Mouse (Mus musculus) hindbrain, embryonic 12.5 days (tissue): ENCODE measurements around the gene Olfr531. TPM values are rescaled to one million over a fixed set of nuclear protein-coding genes. Genes with fewer than 3 reads are reported as not detected.

Source experiments
- ATAC-seq: fragments of 200-750 bp; cut with Nextera tagmentation; 2 replicates; pipeline ENCODE4 v1.8.0; 2017; ENCODE audit warnings: moderate TSS enrichment; ENCODE audit not compliant: low FRiP score
- H3K27ac ChIP-seq: fragments of 300-500 bp; sonication (generic); 2 replicates; pipeline ENCODE4 v1.5.1; 2016; ENCODE audit warnings: mild to moderate bottlenecking
- H3K27me3 ChIP-seq: fragments of 300-500 bp; sonication (generic); 2 replicates; pipeline ENCODE4 v1.6.1; 2016; ENCODE audit warnings: mild to moderate bottlenecking
- H3K36me3 ChIP-seq: fragments of 300-500 bp; sonication (generic); 2 replicates; pipeline ENCODE4 v1.6.1; 2016; ENCODE audit warnings: mild to moderate bottlenecking
- H3K4me1 ChIP-seq: fragments of 300-500 bp; sonication (generic); 2 replicates; pipeline ENCODE4 v1.6.1; 2016
- H3K4me2 ChIP-seq: fragments of 300-500 bp; sonication (generic); replicated peaks from 2 replicates; pipeline ENCODE4 v1.6.1; 2016; ENCODE audit warnings: mild to moderate bottlenecking
- H3K4me3 ChIP-seq: fragments of 300-500 bp; sonication (generic); 2 replicates; pipeline ENCODE4 v1.5.1; 2016; ENCODE audit warnings: mild to moderate bottlenecking
- H3K9ac ChIP-seq: fragments of 300-500 bp; sonication (generic); 2 replicates; pipeline ENCODE4 v1.6.1; 2016; ENCODE audit warnings: mild to moderate bottlenecking, moderate library complexity
- H3K9me3 ChIP-seq: fragments of 300-500 bp; sonication (generic); replicated peaks from 2 replicates; pipeline ENCODE4 v1.6.1; 2016; ENCODE audit warnings: mild to moderate bottlenecking
- WGBS: fragments of 180-500 bp; shearing (Covaris S2); methylation state at CpG from one replicate; pipeline ENCODE4 v1.1.7; 2016; 5-methylcytosine and 5-hydroxymethylcytosine counted together
- polyA plus RNA-seq: library from polyadenylated mRNA; unstranded; fragments of >200 nt; fragmentation: Nextera tagmentation; extraction: Ambion mirVana; gene quantifications from 2 replicates; pipeline ENCODE4 v1.2.1, GENCODE M21; 2016

Gene Olfr531
- polyA plus RNA-seq = not detected in 2 replicates

GRCm38 (mm10) chr7:140402818-140403217, at the start of gene Olfr531:
TSS of gene Olfr531 (minus strand) at chr7:140402918.
- H3K27me3 ChIP-seq = no peaks in the 10 kb centered on the region
- H3K9ac ChIP-seq = no peak within 1 kb of the TSS
- no peak within 1 kb of the TSS for H3K27ac ChIP-seq
- H3K4me2 ChIP-seq = no peak within 1 kb of the TSS
- no peaks in the 10 kb centered on the region for H3K4me1 ChIP-seq
- 100% methylated on average over 1 of the region's 1 CpGs for WGBS
- H3K9me3 ChIP-seq = 0 out of 2 replicates have a peak, but pooled peaks cover 3% of the 10 kb centered on the region
- ATAC-seq = no peak
- H3K36me3 ChIP-seq = no peaks in the 10 kb centered on the region
- no peak within 1 kb of the TSS for H3K4me3 ChIP-seq

- 76% methylated on average over 1 of the region's 1 CpGs for WGBS
Observed at GRCm38 (mm10) chr7:140443141-140443540, 40.4 kb upstream of the Olfr531 start.

GRCm38 (mm10) chr7:140421539-140421938, 18.8 kb upstream of the Olfr531 start, which contains the start of gene Olfr532:
TSS of gene Olfr532 (minus strand) at chr7:140421639.
- H3K9ac ChIP-seq = no peak within 1 kb of the TSS
- no peaks in the 10 kb centered on the region for H3K27me3 ChIP-seq
- no peak for ATAC-seq
- no peaks in the 10 kb centered on the region for H3K4me1 ChIP-seq
- no peaks in the 10 kb centered on the region for H3K9me3 ChIP-seq
- no peak within 1 kb of the TSS for H3K27ac ChIP-seq
- 96% methylated on average over 1 of the region's 1 CpGs for WGBS
- no peak within 1 kb of the TSS for H3K4me2 ChIP-seq
- no peaks in the 10 kb centered on the region for H3K36me3 ChIP-seq
- H3K4me3 ChIP-seq = no peak within 1 kb of the TSS

More at GRCm38 (mm10) chr7:140443141-140443540, 40.4 kb upstream of the Olfr531 start:
- no peak overlapping the region for H3K27ac ChIP-seq
- no peak overlapping the region for H3K4me3 ChIP-seq
- no peak for ATAC-seq
- H3K36me3 ChIP-seq = no peaks in the 10 kb centered on the region
- H3K4me2 ChIP-seq = no peak overlapping the region
- no peak overlapping the region for H3K9ac ChIP-seq
- H3K27me3 ChIP-seq = no peaks in the 10 kb centered on the region
- no peaks in the 10 kb centered on the region for H3K4me1 ChIP-seq
- H3K9me3 ChIP-seq = no peaks in the 10 kb centered on the region

- 98% methylated on average over 2 of the region's 2 CpGs for whole genome bisulfite sequencing
- Histone ChIP-seq H3K9me3 (no peaks in the 10 kb centered on the region), H3K4me3 (no peak overlapping the region), H3K27me3 (no peaks in the 10 kb centered on the region), H3K4me1 (no peaks in the 10 kb centered on the region), H3K9ac (no peak overlapping the region), H3K36me3 (no peaks in the 10 kb centered on the region), H3K27ac (no peak overlapping the region), H3K4me2 (no peak overlapping the region)
- ATAC-seq = no peak
Observed at GRCm38 (mm10) chr7:140376911-140377310, 25.8 kb downstream of the Olfr531 start.

GRCm38 (mm10) chr7:140376231-140376630, 26.5 kb downstream of the Olfr531 start, which contains the start of gene Olfr530:
TSS of gene Olfr530 (minus strand) at chr7:140376331.
- no peak within 1 kb of the TSS for H3K9ac ChIP-seq
- no peak for ATAC-seq
- WGBS = 33% methylated on average over 1 of the region's 1 CpGs
- no peak within 1 kb of the TSS for H3K4me3 ChIP-seq
- H3K4me2 ChIP-seq = no peak within 1 kb of the TSS
- H3K4me1 ChIP-seq = no peaks in the 10 kb centered on the region
- H3K27me3 ChIP-seq = no peaks in the 10 kb centered on the region
- H3K27ac ChIP-seq = no peak within 1 kb of the TSS
- H3K9me3 ChIP-seq = no peaks in the 10 kb centered on the region
- no peaks in the 10 kb centered on the region for H3K36me3 ChIP-seq

GRCm38 (mm10) chr7:140374300-140374699, 28.4 kb downstream of the Olfr531 start:
- H3K9me3 ChIP-seq = no peaks in the 10 kb centered on the region
- no peak overlapping the region for H3K4me3 ChIP-seq
- no peak overlapping the region for H3K9ac ChIP-seq
- no peaks in the 10 kb centered on the region for H3K36me3 ChIP-seq
- no peaks in the 10 kb centered on the region for H3K4me1 ChIP-seq
- 69% methylated on average over 4 of the region's 4 CpGs for WGBS
- no peak for ATAC-seq
- no peak overlapping the region for H3K27ac ChIP-seq
- H3K27me3 ChIP-seq = no peaks in the 10 kb centered on the region
- H3K4me2 ChIP-seq = no peak overlapping the region

GRCm38 (mm10) chr7:140361571-140361970, 41.1 kb downstream of the Olfr531 start, which contains the start of gene Olfr60:
TSS of gene Olfr60 (minus strand) at chr7:140361671.
- Histone ChIP-seq H3K36me3 (no peaks in the 10 kb centered on the region), H3K4me1 (no peaks in the 10 kb centered on the region), H3K27ac (no peak within 1 kb of the TSS), H3K9me3 (no peaks in the 10 kb centered on the region), H3K4me2 (no peak within 1 kb of the TSS), H3K4me3 (no peak within 1 kb of the TSS), H3K9ac (no peak within 1 kb of the TSS), H3K27me3 (no peaks in the 10 kb centered on the region)
- no peak for ATAC-seq
- WGBS = 62% methylated on average over 3 of the region's 3 CpGs

Other genes with a start within 250 kb of the Olfr531 start
- 3.3 and 4.6 TPM in 2 replicates for gene Sprn, start 248.0 kb downstream of the Olfr531 start, polyA plus RNA-seq
- gene Olfr522, start 238.2 kb downstream of the Olfr531 start, polyA plus RNA-seq = not detected in 2 replicates
- gene Olfr523, start 229.7 kb downstream of the Olfr531 start, polyA plus RNA-seq = not detected in 2 replicates
- gene Olfr524, start 197.0 kb downstream of the Olfr531 start, polyA plus RNA-seq = not detected in 2 replicates
- not detected in 2 replicates for gene Cd163l1, start 184.7 kb downstream of the Olfr531 start, polyA plus RNA-seq
- not detected in 2 replicates for gene 5830411N06Rik, start 155.6 kb downstream of the Olfr531 start, polyA plus RNA-seq
- gene Olfr525, start 82.1 kb downstream of the Olfr531 start, polyA plus RNA-seq = not detected in 2 replicates
- gene Olfr527, start 68.9 kb downstream of the Olfr531 start, polyA plus RNA-seq = not detected in 2 replicates
- gene Olfr60, start 41.2 kb downstream of the Olfr531 start, polyA plus RNA-seq = not detected in 2 replicates
- gene Olfr530, start 26.6 kb downstream of the Olfr531 start, polyA plus RNA-seq = not detected in 2 replicates
- gene Olfr532, start 18.7 kb upstream of the Olfr531 start, polyA plus RNA-seq = not detected in 2 replicates
- gene Olfr533, start 60.5 kb upstream of the Olfr531 start, polyA plus RNA-seq = not detected in 2 replicates
- gene Olfr535, start 81.3 kb upstream of the Olfr531 start, polyA plus RNA-seq = not detected in 2 replicates
- not detected in 2 replicates for gene Olfr536, start 104.5 kb upstream of the Olfr531 start, polyA plus RNA-seq
- not detected in 2 replicates for gene Olfr538, start 165.0 kb upstream of the Olfr531 start, polyA plus RNA-seq
- not detected in 2 replicates for gene Olfr46, start 198.4 kb upstream of the Olfr531 start, polyA plus RNA-seq
- gene Olfr61, start 226.1 kb upstream of the Olfr531 start, polyA plus RNA-seq = not detected in 2 replicates
- not detected in 2 replicates for gene Olfr53, start 243.5 kb upstream of the Olfr531 start, polyA plus RNA-seq